Mouse (Mus musculus): Measurements from ENCODE around the gene Selenbp1. TPM values are rescaled to one million over a fixed set of nuclear protein-coding genes. Genes with fewer than 3 reads are reported as not detected.
"Not testable (repeated sequence)": the region's sequence is repeated elsewhere in the genome, so short reads cannot be mapped to it uniquely, and the experiment has no call there.

Gene Selenbp1
- 5.1 and 5.8 TPM in 2 replicates for polyA plus RNA-seq (2014; fragmentation: Nextera tagmentation; extraction: Ambion mirVana)

DNA sequence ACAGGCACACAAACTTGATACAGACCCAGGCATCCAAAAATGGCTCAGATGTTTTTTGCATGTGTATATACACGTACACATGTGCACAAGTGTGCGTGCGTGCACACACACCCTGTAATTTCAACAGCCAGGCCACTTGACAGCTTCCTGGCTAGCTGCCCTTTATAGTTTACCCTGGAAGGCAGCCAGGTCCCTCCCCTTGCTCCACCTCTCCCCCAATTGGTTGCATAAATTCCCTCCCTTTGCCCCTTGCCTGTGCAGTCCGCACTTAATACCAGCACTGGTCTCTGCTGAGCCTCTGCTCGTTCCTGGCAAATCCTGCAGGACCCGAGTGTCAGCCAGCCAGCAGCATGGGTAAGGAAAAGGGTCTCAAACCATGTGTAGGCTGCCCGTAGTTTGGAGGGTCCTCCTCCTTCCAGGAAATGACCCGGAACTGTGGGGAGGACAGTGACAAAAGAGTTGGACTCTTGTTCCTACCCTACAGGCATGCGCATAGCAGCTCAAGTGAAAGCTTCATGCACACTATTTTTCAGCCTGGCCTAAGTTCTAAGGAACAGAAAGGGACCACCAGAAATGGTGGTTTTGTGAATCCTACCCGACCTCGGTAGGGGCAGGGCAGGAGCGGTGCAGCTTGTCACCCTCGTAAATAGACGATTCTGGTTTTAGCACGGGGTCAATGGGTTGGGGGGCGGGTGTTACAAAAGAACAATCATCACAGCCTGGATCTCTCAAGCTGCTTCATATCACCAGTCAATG is at the start of gene Selenbp1:
TSS of gene Selenbp1 (plus strand) at position 248 of the 756 bp plus-strand sequence.
- H3K4me1 ChIP-seq (replicated peaks; ENCODE audit: control insufficient read depth, insufficient read depth, low read length) = 0 out of 2 replicates have a peak, but pooled peaks cover 2% of the 10 kb centered on the region
- 0 out of 2 replicates have a peak within 1 kb of the TSS, but pooled peaks have one; percentile 21 for H3K4me2 ChIP-seq (ENCODE audit: low read depth, low read length, severe bottlenecking)
- no peaks in the 10 kb centered on the region for H3K36me3 ChIP-seq (ENCODE audit: control insufficient read depth, insufficient read depth, low read length)
- 43% methylated on average over 16 of the region's 16 CpGs for WGBS
- ATAC-seq (replicated peaks; ENCODE audit: low FRiP score) = 0 out of 2 replicates have a peak, but pooled peaks have one; percentile 51
- H3K9ac ChIP-seq (ENCODE audit: low read length) = peak within 1 kb of the TSS; percentile 35; the same call in 1 of the 2 replicates
- H3K4me3 ChIP-seq (ENCODE audit: low read depth, low read length) = no peak within 1 kb of the TSS
- peak; percentile 65 for DNase-seq (ENCODE audit: low spot score)
- H3K27me3 ChIP-seq (ENCODE audit: control insufficient read depth, insufficient read depth, low read length) = no peaks in the 10 kb centered on the region
- no peak within 1 kb of the TSS for H3K27ac ChIP-seq (ENCODE audit: low read depth, low read length)
- no peaks in the 10 kb centered on the region for H3K9me3 ChIP-seq (ENCODE audit: control insufficient read depth, low read length)

DNA sequence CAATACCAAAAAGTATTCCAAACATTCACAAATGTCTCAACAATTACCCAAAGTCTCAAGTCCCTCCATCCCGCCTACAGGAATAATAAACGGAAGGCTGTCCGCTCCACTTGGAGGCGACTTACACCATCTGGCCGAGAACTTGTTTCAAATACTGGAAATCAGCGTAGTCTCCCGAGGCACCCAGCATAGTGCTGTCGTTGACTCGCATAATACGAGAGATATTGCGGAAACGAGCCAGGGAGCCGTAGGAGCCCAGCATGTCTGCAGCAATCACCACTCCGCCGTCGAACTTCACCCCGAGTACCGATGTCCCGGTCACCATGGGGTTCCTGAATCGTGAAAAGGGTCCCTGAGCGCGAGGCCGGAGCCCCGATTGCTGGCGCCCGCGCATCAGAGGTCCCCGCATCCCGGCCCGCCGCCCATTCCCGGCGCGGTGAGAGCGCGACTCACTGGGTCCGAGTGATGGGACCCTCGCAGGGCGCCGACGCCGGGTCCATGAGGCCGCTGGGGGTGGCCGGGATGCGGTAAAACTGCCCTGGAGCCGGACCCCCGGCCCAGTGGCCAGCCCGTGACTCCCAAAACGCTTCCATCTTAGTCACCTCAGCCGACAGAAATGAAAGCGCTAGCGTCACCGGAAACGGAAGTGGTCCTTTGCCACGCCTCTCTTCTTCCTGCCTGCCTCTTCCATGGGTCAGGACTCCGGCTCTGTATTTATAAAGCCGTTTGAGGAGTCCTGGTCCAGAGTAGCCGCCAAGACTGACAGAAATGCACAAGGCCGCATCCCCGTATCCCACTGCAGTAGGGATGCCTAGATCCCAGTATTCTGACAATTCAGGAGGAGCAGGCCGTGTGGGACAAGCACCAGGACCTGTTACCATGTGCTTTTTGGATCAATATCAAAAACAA is 46.3 kb upstream of the Selenbp1 start, which contains the start of gene Psmb4:
TSS of gene Psmb4 (minus strand) at position 646 of the 909 bp plus-strand sequence.
- Histone ChIP-seq H3K27me3 (ENCODE audit: control insufficient read depth, insufficient read depth, low read length) (no peaks in the 10 kb centered on the region), H3K27ac (ENCODE audit: low read depth, low read length) (peak within 1 kb of the TSS; percentile 60), H3K4me2 (ENCODE audit: low read depth, low read length, severe bottlenecking) (peak within 1 kb of the TSS; percentile 93), H3K9me3 (ENCODE audit: control insufficient read depth, low read length) (no peaks in the 10 kb centered on the region), H3K4me3 (ENCODE audit: low read depth, low read length) (peak within 1 kb of the TSS; percentile 97), H3K9ac (ENCODE audit: low read length) (peak within 1 kb of the TSS; percentile 89), H3K4me1 (replicated peaks; ENCODE audit: control insufficient read depth, insufficient read depth, low read length) (peaks cover 7% of the 10 kb centered on the region; the same call in 1 of the 2 replicates), H3K36me3 (ENCODE audit: control insufficient read depth, insufficient read depth, low read length) (no peaks in the 10 kb centered on the region; the same call in none of the 2 replicates)
- DNase-seq (ENCODE audit: low spot score) (peak; percentile 89), ATAC-seq (replicated peaks; ENCODE audit: low FRiP score) (peak; percentile 83)
- 2% methylated on average over 61 of the region's 61 CpGs for WGBS

DNA sequence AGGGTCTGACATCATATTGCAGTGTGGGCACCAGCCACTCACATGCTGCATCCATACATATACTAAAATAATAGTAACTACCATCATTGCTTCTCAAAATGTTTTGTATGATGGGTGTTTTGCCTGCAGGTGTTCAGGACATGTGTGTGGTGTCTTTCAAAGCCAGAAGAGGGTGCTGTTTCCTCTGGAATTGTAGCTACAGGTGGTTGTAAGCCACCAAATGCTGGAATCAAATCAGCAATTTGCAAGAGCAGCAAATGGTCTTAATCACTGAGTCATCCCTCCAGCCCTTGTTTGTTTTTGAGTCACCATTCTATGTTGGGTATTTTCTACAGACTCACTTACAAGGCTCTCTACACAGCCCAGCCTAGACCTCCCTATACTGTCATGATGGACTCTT is 44.3 kb upstream of the Selenbp1 start:
- Histone ChIP-seq H3K27ac (ENCODE audit: low read depth, low read length) (no peak overlapping the region), H3K9me3 (ENCODE audit: control insufficient read depth, low read length) (no peaks in the 10 kb centered on the region), H3K9ac (ENCODE audit: low read length) (no peak overlapping the region), H3K4me1 (replicated peaks; ENCODE audit: control insufficient read depth, insufficient read depth, low read length) (peaks cover 7% of the 10 kb centered on the region; the same call in 1 of the 2 replicates), H3K36me3 (ENCODE audit: control insufficient read depth, insufficient read depth, low read length) (no peaks in the 10 kb centered on the region), H3K4me3 (ENCODE audit: low read depth, low read length) (no peak overlapping the region), H3K27me3 (ENCODE audit: control insufficient read depth, insufficient read depth, low read length) (no peaks in the 10 kb centered on the region), H3K4me2 (ENCODE audit: low read depth, low read length, severe bottlenecking) (no peak overlapping the region)
- DNase-seq (ENCODE audit: low spot score) = no peak
- no peak for ATAC-seq (replicated peaks; ENCODE audit: low FRiP score)

DNA sequence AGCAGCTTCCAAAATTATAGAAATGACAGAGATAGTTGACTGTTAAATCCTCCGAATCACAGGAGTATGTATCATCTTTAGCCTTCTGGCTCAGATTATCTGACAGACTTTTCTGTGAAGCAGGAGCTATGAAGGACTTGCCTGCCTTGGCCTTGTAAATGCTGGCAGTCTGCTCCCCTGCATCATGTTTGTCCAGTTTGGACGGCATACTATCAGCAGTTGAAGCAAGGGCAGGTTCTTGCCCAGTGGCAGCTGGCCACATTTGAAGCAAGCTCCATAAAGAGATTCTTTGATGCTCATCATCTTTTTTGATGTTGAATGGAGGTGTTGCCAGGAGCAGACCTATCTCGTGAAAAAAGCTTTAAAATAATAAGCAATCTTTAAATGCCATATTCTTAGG is 38.8 kb upstream of the Selenbp1 start:
- ATAC-seq (replicated peaks; ENCODE audit: low FRiP score) (no peak), DNase-seq (ENCODE audit: low spot score) (no peak)
- 78% methylated on average over 3 of the region's 3 CpGs for WGBS

DNA sequence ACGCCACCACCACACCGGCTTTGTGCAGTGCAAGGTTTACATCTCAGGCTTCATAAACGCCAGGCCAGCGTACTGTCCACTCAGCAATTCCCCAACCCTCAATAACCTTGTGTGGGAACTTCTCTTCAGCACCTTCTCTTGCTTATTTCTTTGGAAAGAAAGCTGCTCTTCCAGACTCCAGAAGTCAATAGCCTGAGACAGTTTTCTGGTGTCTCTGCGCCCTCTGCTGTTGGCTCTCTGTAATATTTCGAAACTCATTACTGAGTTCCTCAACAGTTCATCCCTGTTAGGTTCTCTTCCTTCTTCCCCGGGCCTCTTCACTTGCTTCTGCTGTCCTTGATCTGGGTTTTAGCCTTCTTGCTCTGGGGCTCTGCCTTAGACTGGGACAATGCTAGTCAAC is 30.1 kb upstream of the Selenbp1 start:
- Histone ChIP-seq H3K4me3 (ENCODE audit: low read depth, low read length) (no peak overlapping the region), H3K4me1 (replicated peaks; ENCODE audit: control insufficient read depth, insufficient read depth, low read length) (no peaks in the 10 kb centered on the region), H3K4me2 (ENCODE audit: low read depth, low read length, severe bottlenecking) (no peak overlapping the region), H3K27ac (ENCODE audit: low read depth, low read length) (no peak overlapping the region), H3K36me3 (ENCODE audit: control insufficient read depth, insufficient read depth, low read length) (no peaks in the 10 kb centered on the region), H3K27me3 (ENCODE audit: control insufficient read depth, insufficient read depth, low read length) (no peaks in the 10 kb centered on the region), H3K9ac (ENCODE audit: low read length) (no peak overlapping the region), H3K9me3 (ENCODE audit: control insufficient read depth, low read length) (no peaks in the 10 kb centered on the region)
- 25% methylated on average over 7 of the region's 7 CpGs for WGBS
- ATAC-seq (replicated peaks; ENCODE audit: low FRiP score) (no peak; the same call in 1 of the 2 replicates), DNase-seq (ENCODE audit: low spot score) (peak; percentile 77)

More for the DNA sequence above, 38.8 kb upstream of the Selenbp1 start:
- Histone ChIP-seq H3K27ac (ENCODE audit: low read depth, low read length) (no peak overlapping the region), H3K4me1 (replicated peaks; ENCODE audit: control insufficient read depth, insufficient read depth, low read length) (no peaks in the 10 kb centered on the region), H3K9ac (ENCODE audit: low read length) (no peak overlapping the region), H3K9me3 (ENCODE audit: control insufficient read depth, low read length) (no peaks in the 10 kb centered on the region), H3K4me3 (ENCODE audit: low read depth, low read length) (no peak overlapping the region), H3K27me3 (ENCODE audit: control insufficient read depth, insufficient read depth, low read length) (no peaks in the 10 kb centered on the region), H3K36me3 (ENCODE audit: control insufficient read depth, insufficient read depth, low read length) (no peaks in the 10 kb centered on the region), H3K4me2 (ENCODE audit: low read depth, low read length, severe bottlenecking) (no peak overlapping the region)

DNA sequence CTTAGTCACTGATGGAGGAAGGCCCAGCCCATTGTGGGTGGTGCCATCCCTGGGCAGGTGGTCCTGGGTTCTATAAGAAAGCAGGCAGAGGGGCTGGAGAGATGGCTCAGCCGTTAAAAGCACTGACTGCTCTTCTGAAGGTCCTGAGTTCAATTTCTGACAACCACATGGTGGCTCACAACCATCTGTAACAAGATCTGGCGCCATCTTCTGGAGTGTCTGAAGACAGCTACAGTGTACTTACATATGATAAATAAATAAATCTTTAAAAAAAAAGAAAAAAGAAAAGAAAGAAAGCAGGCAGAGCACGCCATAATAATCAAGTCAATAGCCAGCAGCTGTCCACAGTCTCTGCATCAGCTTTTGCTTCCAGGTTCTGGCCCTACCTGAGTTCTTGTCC is 28.1 kb upstream of the Selenbp1 start:
- H3K27ac ChIP-seq (ENCODE audit: low read depth, low read length); H3K4me3 ChIP-seq (ENCODE audit: low read depth, low read length); H3K4me1 ChIP-seq (replicated peaks; ENCODE audit: control insufficient read depth, insufficient read depth, low read length); H3K9ac ChIP-seq (ENCODE audit: low read length); H3K36me3 ChIP-seq (ENCODE audit: control insufficient read depth, insufficient read depth, low read length); H3K4me2 ChIP-seq (ENCODE audit: low read depth, low read length, severe bottlenecking); H3K9me3 ChIP-seq (ENCODE audit: control insufficient read depth, low read length); DNase-seq (ENCODE audit: low spot score); H3K27me3 ChIP-seq (ENCODE audit: control insufficient read depth, insufficient read depth, low read length); ATAC-seq (replicated peaks; ENCODE audit: low FRiP score): not testable (repeated sequence)
- WGBS = 64% methylated on average over 3 of the region's 3 CpGs

DNA sequence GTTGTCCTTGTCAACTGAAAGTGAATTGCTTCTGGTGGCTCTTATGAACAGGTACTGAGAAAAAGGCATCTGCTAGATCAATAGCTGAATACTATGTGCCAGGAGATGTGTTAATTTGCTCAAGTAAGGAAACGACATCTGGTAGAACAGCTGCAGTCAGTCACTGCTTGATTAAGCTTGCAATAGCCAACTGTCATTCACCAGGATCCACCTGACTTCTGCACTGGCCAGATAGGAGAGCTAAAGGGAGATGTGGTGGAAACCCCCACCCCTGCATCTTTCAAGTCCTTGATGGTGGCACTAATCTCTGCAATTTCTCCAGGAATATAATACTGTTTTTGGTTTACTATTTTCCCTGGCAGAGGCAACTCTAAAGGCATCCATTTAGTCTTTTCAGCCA is 26.4 kb upstream of the Selenbp1 start:
- Histone ChIP-seq H3K27me3 (ENCODE audit: control insufficient read depth, insufficient read depth, low read length) (no peaks in the 10 kb centered on the region), H3K36me3 (ENCODE audit: control insufficient read depth, insufficient read depth, low read length) (no peaks in the 10 kb centered on the region), H3K4me1 (replicated peaks; ENCODE audit: control insufficient read depth, insufficient read depth, low read length) (no peaks in the 10 kb centered on the region), H3K4me3 (ENCODE audit: low read depth, low read length) (no peak overlapping the region), H3K9ac (ENCODE audit: low read length) (no peak overlapping the region), H3K4me2 (ENCODE audit: low read depth, low read length, severe bottlenecking) (no peak overlapping the region), H3K27ac (ENCODE audit: low read depth, low read length) (no peak overlapping the region), H3K9me3 (ENCODE audit: control insufficient read depth, low read length) (no peaks in the 10 kb centered on the region)
- DNase-seq (ENCODE audit: low spot score) (no peak), ATAC-seq (replicated peaks; ENCODE audit: low FRiP score) (no peak)
- 65% methylated on average over 1 of the region's 1 CpGs for WGBS

DNA sequence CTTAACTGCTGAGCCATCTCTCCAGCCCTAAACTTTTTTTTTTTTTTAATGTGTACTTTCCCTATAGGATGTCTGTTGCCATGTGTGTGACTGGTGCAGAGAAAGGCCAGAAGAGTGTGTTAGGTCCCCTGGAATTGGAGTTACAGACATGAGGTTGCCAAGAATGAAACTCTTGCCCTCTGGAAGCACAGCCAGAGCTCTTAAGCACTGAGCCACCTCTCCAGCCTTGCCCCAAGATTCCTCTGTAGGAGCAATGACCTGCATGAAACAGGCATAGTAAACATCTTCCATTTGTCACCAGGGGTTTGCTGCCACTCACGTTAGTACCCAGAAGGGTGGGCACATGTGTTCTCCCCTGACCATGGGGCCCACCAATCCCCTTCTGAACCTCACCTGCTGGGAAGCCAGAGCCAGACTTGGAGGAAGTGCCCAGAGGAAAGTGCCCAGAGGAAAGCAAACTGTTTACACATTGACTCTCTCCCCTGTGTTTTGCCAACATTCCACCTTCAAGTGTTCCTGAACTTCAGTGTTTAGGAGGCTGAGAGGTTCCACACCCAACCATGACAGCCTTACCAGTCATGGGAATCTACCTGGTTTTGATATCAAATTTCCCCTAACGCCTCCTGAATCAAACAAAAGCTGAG is 21.7 kb upstream of the Selenbp1 start:
- 83% methylated on average over 2 of the region's 2 CpGs for WGBS
- DNase-seq (ENCODE audit: low spot score) = no peak
- no peak overlapping the region for H3K4me3 ChIP-seq (ENCODE audit: low read depth, low read length)
- H3K9me3 ChIP-seq (ENCODE audit: control insufficient read depth, low read length) = no peaks in the 10 kb centered on the region
- H3K27me3 ChIP-seq (ENCODE audit: control insufficient read depth, insufficient read depth, low read length) = no peaks in the 10 kb centered on the region
- no peak overlapping the region for H3K9ac ChIP-seq (ENCODE audit: low read length)
- no peak overlapping the region for H3K4me2 ChIP-seq (ENCODE audit: low read depth, low read length, severe bottlenecking)
- no peak overlapping the region for H3K27ac ChIP-seq (ENCODE audit: low read depth, low read length)
- no peaks in the 10 kb centered on the region for H3K36me3 ChIP-seq (ENCODE audit: control insufficient read depth, insufficient read depth, low read length)
- H3K4me1 ChIP-seq (replicated peaks; ENCODE audit: control insufficient read depth, insufficient read depth, low read length) = no peaks in the 10 kb centered on the region
- ATAC-seq (replicated peaks; ENCODE audit: low FRiP score) = no peak

All from forebrain, embryonic 11.5 days (tissue).